Mouse (Mus musculus) layer of hippocampus, adult 11-12 months (tissue): ENCODE data around the gene Tspan3.

Experiments used
- DNase-seq: peaks from one replicate; pipeline ENCODE4 v3.0.0; 2022; ENCODE audit warnings: low spot score

The Tspan3 gene

GRCm38 (mm10) chr9:56158077-56158476 is 7.2 kb downstream of the Tspan3 start:
- DNase-seq: no peak

DNA sequence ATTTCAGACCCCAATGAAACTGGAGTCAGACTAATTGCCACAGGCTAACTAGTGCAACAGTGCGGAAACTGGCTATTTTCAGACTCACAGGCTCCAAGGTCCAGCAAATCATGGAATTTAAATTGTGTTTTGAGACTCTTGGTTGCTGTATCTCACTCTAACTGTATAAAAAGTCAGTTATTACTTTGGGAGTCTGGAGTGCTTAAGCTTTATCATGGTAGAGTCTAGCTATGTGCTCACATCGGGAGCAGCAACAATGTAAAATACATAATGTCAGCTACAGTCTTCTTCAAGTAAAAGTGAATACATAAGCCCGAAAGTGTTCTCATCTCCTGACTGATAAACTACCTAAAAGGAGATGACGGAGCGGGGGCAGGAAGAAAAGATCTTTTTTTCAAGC is 10.7 kb downstream of the Tspan3 start:
- no peak for DNase-seq

DNA sequence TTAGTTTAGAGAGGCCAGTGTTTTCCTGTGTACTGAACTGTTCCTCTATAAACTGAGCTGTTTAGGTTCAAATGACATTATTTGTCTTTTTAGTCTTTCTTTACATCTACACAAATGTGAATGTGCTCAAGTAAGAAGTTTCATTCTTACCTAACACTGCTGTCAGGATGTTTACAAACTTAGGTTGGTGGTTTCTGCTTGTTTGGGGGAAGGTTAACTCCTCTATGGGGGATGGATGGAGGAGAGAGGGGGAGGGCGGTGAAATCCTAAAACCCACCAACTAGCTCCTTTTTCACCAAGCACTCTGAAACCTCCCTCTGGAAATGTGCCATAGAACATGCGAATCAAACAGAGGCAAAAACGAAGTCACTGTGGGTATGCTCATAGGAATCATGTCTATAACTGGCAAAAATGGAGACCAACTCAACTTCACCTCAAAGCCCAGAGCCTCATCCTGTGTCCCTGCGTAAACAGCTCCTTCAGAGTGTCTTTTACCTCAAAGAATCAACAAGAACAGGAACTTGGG is 12.7 kb downstream of the Tspan3 start:
- no peak for DNase-seq

DNA sequence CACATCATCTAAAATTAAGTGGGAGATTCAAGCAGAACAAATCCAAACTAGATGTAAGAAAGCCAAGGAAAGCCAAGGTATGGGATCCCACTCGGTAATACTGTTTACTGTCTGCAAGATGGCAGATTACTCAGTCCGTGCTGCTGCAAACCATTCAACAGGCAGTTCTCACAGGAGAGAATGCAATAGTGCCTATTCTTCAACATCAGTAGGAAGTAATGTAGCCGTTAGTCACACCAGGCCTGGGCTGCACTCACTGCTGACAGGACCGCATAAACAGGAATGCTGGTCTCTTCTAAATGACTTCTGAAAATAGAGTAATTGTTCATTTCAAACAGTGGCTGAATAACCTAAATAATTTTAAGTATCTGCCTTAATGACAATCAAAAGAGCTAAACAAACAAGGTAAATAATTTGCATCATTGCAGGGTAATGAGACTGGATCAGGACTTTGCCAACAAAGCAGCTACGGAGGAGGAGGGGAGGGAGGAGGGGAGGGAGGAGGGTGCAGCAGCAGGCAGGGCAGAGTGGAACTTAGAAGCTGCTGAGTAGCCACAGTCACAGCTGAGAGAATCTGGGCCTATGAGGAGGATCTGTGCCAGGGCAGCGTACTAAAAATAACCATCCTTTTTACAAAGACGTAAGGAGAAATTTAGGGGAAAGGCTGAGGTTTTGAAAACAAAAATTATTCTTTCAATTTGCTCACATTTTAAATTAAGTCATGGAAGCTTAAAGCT is 13.4 kb downstream of the Tspan3 start:
- DNase-seq: no peak

DNA sequence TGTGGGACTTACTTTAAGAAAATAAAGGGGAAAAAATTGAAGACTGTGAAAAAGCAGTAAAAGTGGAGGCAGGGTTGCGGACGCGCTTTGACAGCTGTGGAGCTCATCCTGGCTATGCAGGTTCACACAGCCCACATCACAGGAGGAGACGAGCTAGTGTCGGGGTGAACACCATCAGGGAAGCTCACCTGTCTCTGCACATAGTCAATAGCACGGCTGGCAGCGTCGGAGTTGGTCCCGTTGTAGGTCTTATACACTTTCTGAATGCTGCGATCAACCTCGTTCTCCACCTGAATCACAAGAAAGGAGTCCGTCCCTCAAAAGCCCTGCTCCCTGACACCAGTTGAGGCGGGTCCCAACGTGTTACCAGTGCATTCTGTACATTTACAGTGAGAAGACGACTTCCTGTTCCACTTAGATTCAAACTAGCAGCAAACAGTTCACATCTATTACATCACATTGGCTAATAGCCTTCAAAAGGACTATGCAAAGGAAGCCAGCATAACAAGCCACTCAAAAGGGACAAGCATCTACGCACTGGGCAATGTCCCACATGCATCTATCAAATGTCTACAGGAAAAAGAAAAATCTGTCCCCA is 18.9 kb downstream of the Tspan3 start:
- no peak for DNase-seq

DNA sequence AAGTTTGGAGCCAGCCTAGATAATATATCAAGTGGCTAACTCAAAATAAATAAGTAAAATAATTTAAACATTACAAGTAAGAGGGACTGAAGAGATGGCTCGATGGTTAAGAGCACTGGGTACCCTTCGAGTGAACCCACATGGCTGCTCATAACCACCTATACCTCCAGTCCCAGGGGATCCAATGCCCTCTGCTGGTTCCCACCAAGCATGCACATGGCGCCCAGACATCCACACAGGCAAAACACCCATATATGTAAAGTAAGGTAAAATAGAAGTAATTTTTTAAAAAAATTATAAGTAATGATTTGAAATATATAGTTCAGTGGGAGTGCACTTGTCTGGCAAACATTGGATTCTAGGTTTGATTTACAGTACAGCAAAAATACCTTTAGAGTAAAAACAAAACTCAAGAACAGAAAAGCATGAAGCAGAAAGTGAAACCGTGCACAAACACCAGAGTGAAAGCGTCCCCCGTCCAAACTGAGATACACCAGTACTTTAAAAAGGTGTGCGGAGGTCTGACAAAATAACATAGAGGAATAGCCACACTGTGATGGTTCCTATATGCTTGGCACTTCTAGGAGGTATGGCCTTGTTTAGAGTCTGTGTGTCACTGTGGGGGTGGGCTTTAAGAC is 20.8 kb downstream of the Tspan3 start:
- DNase-seq: no peak

- no peak for DNase-seq
Measured at GRCm38 (mm10) chr9:56141776-56142175, 23.5 kb downstream of the Tspan3 start.

GRCm38 (mm10) chr9:56135590-56136197 is 29.6 kb downstream of the Tspan3 start:
- no peak for DNase-seq

DNA sequence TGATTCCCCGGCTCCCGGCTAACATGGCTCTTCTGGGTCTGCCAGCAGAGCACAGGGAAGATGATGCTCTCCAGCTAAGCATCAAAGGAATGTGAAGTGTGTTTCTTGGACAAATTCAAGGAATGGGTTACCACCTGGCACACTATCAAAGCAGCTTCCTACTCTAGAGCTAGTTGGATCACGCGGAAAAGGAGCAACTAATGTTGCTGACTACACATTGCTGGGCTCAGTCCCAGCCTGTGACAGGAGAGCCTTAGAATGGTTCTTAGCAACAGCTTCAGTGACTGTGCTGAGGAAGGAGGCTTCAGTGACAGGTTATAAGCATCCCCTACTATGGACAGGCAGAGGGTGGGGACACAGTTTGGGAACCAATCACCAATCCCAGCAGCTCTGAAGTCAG is 30.7 kb downstream of the Tspan3 start:
- no peak for DNase-seq

DNA sequence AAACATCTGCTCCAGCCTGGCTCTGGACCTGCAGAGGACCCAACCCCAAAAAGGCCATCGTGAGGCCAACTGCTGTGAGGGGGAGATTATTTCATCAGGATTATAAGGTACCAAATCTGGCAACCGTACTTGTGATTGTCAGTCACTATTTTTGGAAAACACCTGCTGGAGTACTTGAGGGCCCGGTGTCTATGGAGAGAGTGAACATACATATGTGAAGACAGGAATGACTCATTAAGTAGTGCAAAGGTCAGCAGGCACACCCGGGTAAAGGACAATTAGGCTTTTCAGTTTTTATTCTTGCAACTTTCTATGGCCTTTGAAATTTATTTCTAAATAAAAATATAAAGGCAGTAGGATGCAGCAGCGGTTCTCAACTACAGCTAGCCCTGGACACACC is 31.3 kb downstream of the Tspan3 start:
- no peak for DNase-seq

- no peak for DNase-seq
Measured at GRCm38 (mm10) chr9:56131813-56132525, 33.3 kb downstream of the Tspan3 start.

- no peak for DNase-seq
Measured at GRCm38 (mm10) chr9:56130536-56130935, 34.7 kb downstream of the Tspan3 start.

DNA sequence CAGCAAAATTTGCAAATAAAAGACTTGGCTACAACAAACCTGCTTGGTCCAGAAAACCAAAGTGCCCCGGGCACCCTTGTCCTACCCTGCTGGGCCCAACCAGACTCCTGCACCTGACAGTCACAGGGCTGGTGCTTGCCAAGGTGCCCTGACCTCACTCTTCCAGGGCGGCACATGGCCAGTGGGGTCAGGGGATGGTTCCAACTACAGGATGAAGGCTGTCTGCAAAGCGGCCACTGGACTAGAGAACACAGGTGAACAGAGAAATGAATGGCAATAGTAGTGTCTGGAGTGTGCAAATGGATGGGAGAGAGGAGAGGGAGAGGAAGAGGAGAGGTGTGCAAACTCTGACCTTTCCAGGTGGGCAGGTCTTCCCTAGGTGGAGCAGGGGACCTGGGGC is 35.3 kb downstream of the Tspan3 start:
- no peak for DNase-seq

- DNase-seq: peak; percentile 47
Measured at GRCm38 (mm10) chr9:56128331-56128730, 36.9 kb downstream of the Tspan3 start.

GRCm38 (mm10) chr9:56126453-56127173 is 38.7 kb downstream of the Tspan3 start:
- DNase-seq: no peak

GRCm38 (mm10) chr9:56124561-56124960 is 40.7 kb downstream of the Tspan3 start:
- no peak for DNase-seq

GRCm38 (mm10) chr9:56123613-56124012 is 41.7 kb downstream of the Tspan3 start:
- no peak for DNase-seq

GRCm38 (mm10) chr9:56122973-56123372 is 42.3 kb downstream of the Tspan3 start:
- peak; percentile 47 for DNase-seq

GRCm38 (mm10) chr9:56121097-56121496 is 44.2 kb downstream of the Tspan3 start:
- DNase-seq: peak; percentile 62

DNA sequence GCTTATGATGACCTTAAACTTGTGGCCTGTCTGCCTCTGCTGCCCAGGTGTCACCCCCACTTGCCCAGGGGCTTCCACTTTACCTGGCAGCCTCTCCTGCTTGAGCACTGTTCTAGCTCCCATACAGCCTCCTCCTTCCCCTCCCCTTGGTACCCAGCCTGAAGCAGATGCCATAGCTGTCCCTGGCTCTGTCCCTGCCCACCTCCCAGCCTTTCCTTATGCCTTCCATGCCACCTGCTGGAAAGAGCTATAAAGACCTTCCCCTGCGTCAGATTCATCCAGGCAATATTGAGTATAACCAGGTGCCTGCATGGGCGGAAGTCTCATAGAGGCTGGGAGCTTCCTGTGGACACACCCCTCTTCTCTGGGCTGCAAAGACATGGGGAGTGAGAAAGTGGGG is 45.6 kb downstream of the Tspan3 start:
- no peak for DNase-seq

DNA sequence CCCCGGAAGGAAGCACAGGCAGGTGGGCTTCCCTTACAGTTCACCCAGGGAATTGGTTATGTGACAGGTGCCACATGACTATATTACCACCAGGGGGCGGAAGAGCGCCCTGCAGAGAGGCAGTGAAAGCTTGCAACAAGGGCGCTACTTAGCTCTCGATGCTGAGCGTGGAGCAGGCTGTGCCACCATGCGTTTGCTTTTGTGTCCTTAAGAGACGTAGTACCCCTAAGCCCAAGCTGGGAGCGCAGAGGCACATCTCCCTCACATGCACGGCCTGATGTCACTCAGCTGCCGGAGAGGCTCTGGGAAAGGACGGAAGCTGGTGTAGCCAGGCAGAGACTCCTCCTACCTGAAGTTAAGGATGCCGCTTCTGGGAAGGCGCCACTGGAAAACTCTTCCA is 46.7 kb downstream of the Tspan3 start:
- DNase-seq: peak; percentile 83
